Mouse (Mus musculus) frontal cortex, postnatal 10 days (tissue): ENCODE data around the gene Smarca2.
"Not testable (repeated sequence)": the region's sequence is repeated elsewhere in the genome, so short reads cannot be mapped to it uniquely, and the experiment has no call there.

Source experiments
- DNase-seq, 2 experiments: peaks; one replicate each; pipeline ENCODE4 v3.0.0; 2022; ENCODE audit warnings: low spot score in 2 of 2, mixed read lengths in 1 of 2

Gene Smarca2

DNA sequence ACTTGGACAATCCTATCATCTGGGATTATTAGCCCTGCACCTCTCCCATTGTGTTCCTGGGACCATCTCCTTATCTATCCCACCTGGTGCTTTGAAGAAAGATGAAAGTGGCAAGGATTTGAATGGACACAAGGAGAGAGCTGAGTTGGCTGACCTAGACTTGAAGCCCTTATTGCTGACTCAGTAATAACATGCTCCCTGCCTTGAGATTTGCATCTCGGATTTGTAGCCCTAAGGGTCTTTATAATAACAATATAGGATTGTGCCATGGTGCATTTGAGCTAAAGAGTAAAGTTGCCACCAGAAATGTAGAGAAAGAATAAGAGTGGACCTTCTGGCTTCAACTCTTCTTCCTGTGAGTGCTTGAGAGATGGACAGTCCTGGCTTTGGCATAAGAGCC, 11.4 kb downstream of the Smarca2 start:
- no peak for DNase-seq

DNA sequence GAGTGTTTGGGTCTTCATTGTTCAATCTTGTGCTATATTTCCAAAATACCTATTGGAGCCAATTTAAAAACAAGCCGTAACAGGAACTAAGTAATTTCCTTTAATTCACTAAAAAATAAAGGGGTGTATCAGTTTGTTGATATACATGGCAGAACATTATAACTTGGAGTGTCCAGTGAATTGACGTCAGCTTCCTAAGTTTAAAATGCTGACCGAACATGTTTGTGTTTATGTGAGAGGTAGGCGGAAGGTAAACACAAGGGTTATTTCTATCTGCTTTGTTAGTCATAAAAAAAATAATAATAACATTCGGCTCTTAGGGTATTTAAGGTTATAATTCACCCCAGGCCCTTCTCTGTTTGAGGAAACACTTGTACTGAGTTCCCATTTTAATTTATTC, 12.4 kb downstream of the Smarca2 start:
- no peak for DNase-seq

GRCm38 (mm10) chr19:26630712-26631235, 25.9 kb downstream of the Smarca2 start:
- peak; percentile 29 to 40 for DNase-seq

DNA sequence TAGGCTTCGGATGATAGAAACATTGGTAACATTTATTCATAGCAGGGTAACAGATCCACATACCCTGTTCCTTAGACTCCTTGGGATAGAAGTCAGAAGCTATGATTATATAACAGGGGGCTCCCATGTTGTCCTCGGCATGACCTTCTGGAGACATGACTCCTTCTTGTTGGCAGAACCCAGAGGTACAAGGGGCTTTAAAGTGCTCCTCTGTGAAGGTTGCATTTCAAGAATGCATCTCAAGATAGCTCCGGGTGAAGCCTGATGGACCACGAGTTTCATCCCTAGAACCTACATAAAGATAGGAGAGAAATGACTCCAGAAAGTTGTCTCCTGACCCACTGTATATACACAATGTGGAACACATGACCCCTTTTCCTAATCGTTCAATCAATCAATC, 27.4 kb downstream of the Smarca2 start:
- no peak for DNase-seq

DNA sequence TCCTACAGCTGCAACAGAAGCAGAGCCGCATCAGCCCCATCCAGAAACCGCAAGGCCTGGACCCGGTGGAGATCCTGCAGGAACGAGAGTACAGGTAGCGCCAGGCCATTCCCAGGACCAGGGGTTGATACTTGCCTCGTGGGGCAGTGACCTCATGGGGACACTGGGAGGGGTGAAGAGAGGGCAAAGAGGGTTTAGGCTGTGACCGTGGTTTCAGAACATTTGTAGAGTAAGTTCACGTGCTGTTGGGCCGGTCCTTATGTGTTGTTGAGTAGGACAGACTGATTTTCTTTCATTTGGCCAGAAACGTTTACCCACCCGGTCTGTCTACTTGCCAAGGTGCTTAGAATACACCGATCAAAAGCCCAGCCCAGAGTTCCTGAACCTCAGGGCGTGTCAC, 35.7 kb downstream of the Smarca2 start:
- DNase-seq: no peak

- no peak for DNase-seq
These were observed 36.4 kb downstream of the Smarca2 start for GRCm38 (mm10) chr19:26641269-26641668.

- DNase-seq: no peak
These were observed 38.2 kb downstream of the Smarca2 start for GRCm38 (mm10) chr19:26643011-26643410.

DNA sequence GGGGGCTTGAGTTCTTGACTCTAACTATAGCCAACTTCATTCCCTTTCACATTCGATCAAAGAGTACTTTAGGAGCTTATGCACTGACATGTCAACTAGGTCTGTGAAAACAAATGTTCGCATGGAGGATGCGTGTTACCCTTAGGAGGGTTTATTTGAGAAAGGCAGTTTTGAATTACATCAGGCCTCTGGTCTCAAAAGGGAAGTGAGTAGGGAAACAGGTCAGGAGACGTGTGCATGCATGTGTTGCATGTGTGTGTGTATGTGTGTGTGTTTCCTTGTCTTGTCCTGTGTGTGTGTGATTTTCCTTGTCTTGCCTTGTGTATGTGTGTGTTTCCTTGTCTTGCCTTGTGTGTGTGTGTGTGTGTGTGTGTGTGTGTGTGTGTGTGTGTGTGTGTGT, 39.1 kb downstream of the Smarca2 start:
- no peak for DNase-seq

DNA sequence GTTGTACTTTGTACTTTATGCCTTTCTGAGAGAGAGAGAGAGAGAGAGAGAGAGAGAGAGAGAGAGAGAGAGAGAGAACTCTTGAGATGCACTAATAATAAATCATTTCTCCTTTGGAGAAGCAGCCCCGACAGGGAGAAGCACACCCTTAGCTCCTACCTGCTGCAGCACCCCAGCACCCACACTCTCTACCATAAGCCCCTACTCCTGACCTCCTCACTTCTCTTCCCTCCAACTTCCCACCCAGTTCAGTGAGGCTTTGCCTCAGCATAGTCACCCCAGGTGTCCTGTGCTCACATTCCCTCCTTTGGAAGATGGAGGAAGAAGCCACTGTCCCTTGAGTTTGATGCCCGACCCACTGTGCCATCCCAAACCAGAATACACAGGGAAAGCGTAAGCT, 40.2 kb downstream of the Smarca2 start:
- DNase-seq: no peak

- no peak for DNase-seq
These were observed 41.3 kb downstream of the Smarca2 start for GRCm38 (mm10) chr19:26646128-26646527.

- DNase-seq: no peak
These were observed 45.9 kb downstream of the Smarca2 start for GRCm38 (mm10) chr19:26650585-26651273.

GRCm38 (mm10) chr19:26658324-26658723, 53.5 kb downstream of the Smarca2 start:
- DNase-seq: no peak

- DNase-seq: no peak
These were observed 55.1 kb downstream of the Smarca2 start for GRCm38 (mm10) chr19:26659976-26660375.

DNA sequence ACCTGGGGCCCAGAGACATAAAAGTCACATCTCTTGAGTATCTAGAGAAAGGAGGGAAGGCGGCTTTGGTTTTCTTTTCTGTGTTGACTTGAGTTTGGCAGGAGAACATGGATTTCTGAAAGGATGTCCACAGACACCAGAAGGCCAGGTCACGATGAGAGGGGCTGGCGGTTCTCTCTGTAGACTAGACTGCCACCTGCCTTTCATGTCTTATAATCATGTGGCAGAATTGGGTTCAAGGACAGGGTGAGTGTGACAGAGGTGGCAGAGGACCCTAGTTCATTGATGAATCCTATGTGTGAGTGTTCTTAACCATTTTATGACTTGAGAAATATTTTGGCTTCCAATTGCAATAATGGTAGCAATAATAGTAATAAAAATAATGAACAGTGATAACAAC, 56.3 kb downstream of the Smarca2 start:
- no peak for DNase-seq

DNA sequence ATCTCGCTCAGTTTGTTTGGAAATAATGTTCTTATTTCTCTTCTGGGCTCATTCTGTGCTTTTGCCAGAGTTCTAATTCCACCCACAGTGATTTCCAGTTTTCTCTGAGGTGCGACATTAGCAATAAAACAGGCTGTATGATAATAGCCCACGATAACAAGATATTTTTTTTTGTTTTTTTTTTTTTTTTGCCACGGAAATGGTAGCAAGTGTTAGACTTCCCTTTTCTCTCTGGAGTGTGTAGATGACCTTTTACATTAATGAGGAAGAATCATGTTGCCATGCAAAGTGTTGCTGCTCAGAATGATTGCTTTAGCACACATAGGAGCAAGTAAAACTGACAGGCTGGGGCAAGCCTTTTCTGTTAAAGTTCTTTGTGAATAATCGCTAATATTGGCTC, 61.5 kb downstream of the Smarca2 start:
- DNase-seq: no peak

GRCm38 (mm10) chr19:26670089-26670488, 65.2 kb downstream of the Smarca2 start:
- DNase-seq: no peak

- not testable (repeated sequence) for DNase-seq
These were observed 66.6 kb downstream of the Smarca2 start for GRCm38 (mm10) chr19:26671413-26671812.

- no peak for DNase-seq
These were observed 71.1 kb downstream of the Smarca2 start for GRCm38 (mm10) chr19:26675917-26676316.

DNA sequence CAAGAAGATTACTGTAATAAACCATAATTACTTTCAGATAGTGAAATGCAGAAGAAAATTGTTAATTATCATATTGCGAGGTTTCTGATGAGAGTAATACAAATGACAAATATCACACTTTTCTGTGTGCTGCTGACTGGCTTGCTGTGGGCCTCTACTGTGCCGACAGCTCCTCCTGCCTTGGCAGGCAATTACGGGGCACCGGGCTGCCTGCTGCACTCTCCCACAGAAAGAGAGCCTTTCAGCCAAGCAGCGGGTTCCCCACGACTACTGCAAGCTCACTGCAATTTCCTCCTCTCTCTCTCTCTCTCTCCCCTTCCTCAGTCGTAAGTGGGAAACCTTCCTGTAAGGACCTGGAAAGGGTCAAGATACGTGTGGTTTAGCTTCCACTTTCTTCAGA, 73.7 kb downstream of the Smarca2 start:
- DNase-seq: no peak

- DNase-seq: no peak
These were observed 74.8 kb downstream of the Smarca2 start for GRCm38 (mm10) chr19:26679674-26680073.

- no peak for DNase-seq
These were observed 76.7 kb downstream of the Smarca2 start for GRCm38 (mm10) chr19:26681549-26681948.

DNA sequence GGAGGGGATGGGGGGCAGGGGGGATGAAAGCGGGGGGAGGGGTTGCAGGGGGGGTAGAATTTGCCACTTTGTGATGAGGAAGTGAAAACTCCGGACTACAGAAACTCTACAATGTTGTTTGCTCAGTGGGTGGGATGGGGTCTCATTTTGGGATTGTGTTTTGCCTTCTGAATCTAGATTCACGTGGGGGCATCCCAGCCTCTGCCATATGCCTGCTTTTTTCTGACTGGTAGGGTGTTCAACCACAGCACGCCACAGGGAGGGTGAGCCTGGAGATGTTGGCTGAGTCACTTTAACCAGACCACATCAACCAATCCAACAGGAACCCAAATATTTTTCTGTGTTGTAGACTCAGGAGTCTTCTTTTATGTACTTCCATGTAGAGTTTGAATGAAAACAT, 77.3 kb downstream of the Smarca2 start:
- DNase-seq: no peak

DNA sequence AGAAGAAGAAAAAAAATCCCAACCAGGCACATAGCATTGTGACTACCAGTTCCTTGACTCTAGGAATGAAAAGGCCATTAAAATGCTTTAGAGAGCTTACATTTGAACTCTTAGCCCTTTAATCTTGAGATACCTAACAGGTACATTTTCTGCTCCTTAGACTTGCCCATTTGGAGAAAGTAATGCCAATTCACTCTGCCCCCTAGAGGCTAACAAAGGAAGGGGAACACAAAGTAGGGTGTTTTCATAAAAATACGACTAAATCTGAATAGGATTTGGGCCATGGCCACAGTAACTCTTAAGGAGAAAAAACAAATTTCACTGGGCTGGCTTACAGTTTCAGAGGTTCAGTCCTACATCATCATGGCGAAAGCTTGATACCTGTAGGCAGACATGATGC, 77.9 kb downstream of the Smarca2 start:
- DNase-seq: no peak

DNA sequence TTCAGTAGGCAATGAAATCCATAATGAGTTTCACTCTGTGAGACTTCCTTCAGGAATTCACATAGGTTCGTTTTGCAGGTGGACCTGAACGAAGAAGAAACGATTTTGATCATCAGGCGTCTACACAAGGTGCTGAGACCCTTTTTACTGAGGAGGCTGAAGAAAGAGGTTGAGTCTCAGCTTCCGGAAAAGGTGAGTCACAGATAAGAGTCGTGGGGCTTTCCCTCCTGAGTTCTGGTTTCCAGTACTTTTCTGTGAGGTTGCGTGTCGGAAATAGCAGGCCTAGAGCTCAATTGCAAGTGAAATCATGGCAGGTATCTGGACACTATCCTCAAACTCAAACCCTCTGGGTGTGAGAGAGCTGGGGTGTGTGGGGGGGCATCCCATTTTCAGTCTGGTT, 78.9 kb downstream of the Smarca2 start:
- DNase-seq: no peak
